Mouse (Mus musculus): ENCODE results near the gene Ddx60.
A peak's percentile ranks its signal among the peaks of the same experiment; 100 is the strongest.
"Not testable (repeated sequence)": the region's sequence is repeated elsewhere in the genome, so short reads cannot be mapped to it uniquely, and the experiment has no call there.

The Ddx60 gene

GRCm38 (mm10) chr8:61927777-61928494, at the start of gene Ddx60:
Gene Ddx60, plus strand, starts transcription at chr8:61928087.
- peak; percentile 5 for DNase-seq

- no peak for DNase-seq
Measured at GRCm38 (mm10) chr8:61894062-61894461, 33.8 kb upstream of the Ddx60 start.

- DNase-seq = no peak
Measured at GRCm38 (mm10) chr8:61896742-61897141, 31.1 kb upstream of the Ddx60 start.

- no peak for DNase-seq
Measured at GRCm38 (mm10) chr8:61897402-61897801, 30.5 kb upstream of the Ddx60 start.

- no peak for DNase-seq
Measured at GRCm38 (mm10) chr8:61901028-61901717, 26.7 kb upstream of the Ddx60 start.

GRCm38 (mm10) chr8:61902521-61902920, 25.4 kb upstream of the Ddx60 start, which contains the start of gene Palld:
Gene Palld, minus strand, starts transcription at chr8:61902690.
- DNase-seq = no peak

- no peak for DNase-seq
Measured at GRCm38 (mm10) chr8:61908303-61909215, 19.3 kb upstream of the Ddx60 start.

- no peak for DNase-seq
Measured at GRCm38 (mm10) chr8:61909313-61909712, 18.6 kb upstream of the Ddx60 start.

- no peak for DNase-seq
Measured at GRCm38 (mm10) chr8:61912817-61913216, 15.1 kb upstream of the Ddx60 start.

GRCm38 (mm10) chr8:61913957-61914356, 13.9 kb upstream of the Ddx60 start:
- no peak for DNase-seq

- DNase-seq = no peak
Measured at GRCm38 (mm10) chr8:61917287-61917686, 10.6 kb upstream of the Ddx60 start.

- DNase-seq = no peak
Measured at GRCm38 (mm10) chr8:61919145-61919788, 8.6 kb upstream of the Ddx60 start.

- DNase-seq = no peak
Measured at GRCm38 (mm10) chr8:61920389-61920788, 7.5 kb upstream of the Ddx60 start.

GRCm38 (mm10) chr8:61921454-61922054, 6.3 kb upstream of the Ddx60 start:
- DNase-seq = no peak

GRCm38 (mm10) chr8:61924518-61924917, 3.4 kb upstream of the Ddx60 start:
- DNase-seq = no peak

- no peak for DNase-seq
Measured at GRCm38 (mm10) chr8:61933243-61933642, 5.4 kb downstream of the Ddx60 start.

GRCm38 (mm10) chr8:61937576-61937975, 9.7 kb downstream of the Ddx60 start:
- no peak for DNase-seq

GRCm38 (mm10) chr8:61964591-61965375, 36.9 kb downstream of the Ddx60 start:
- DNase-seq = not testable (repeated sequence)

GRCm38 (mm10) chr8:61969581-61969980, 41.7 kb downstream of the Ddx60 start:
- no peak for DNase-seq

GRCm38 (mm10) chr8:61984941-61985340, 57.1 kb downstream of the Ddx60 start:
- DNase-seq = no peak

GRCm38 (mm10) chr8:61985703-61986475, 58.0 kb downstream of the Ddx60 start:
- no peak for DNase-seq

Measured in cerebellum, adult 11-12 months (tissue).